Mouse (Mus musculus): ENCODE measurements around the gene Arhgap30. TPM values are rescaled to one million over a fixed set of nuclear protein-coding genes. Genes with fewer than 3 reads are reported as not detected.

Gene Arhgap30
- total RNA-seq, 4 experiments from 2014 or later: 1.7 to 3.0 (median 2.0) TPM

Other genes with a start within 250 kb of the Arhgap30 start
- 1,000 to 10,000 TPM; 1,259 to 1,304 (median 1,268) TPM for gene Sdhc, start 238.4 kb upstream of the Arhgap30 start, total RNA-seq (2022)
- gene Mpz, start 238.2 kb upstream of the Arhgap30 start, total RNA-seq (2022): under 1 TPM in 2 of 4 experiments, not detected in 2; 0.31 to 0.41 TPM
- gene Pcp4l1, start 192.7 kb upstream of the Arhgap30 start, total RNA-seq (2022): 100 to 1,000 TPM; 193 to 360 (median 253) TPM
- not detected for gene Nr1i3, start 175.0 kb upstream of the Arhgap30 start, total RNA-seq (2022)
- 100 to 1,000 TPM in 1 of 4 experiments, 10 to 100 TPM in 3; 94.3 to 111 (median 97.4) TPM for gene Tomm40l, start 166.4 kb upstream of the Arhgap30 start, total RNA-seq (2022)
- 1 to 10 TPM; 1.8 to 4.9 (median 1.9) TPM for gene Apoa2, start 163.9 kb upstream of the Arhgap30 start, total RNA-seq (2022)
- gene Fcer1g, start 154.6 kb upstream of the Arhgap30 start, total RNA-seq (2022): 10 to 100 TPM in 2 of 4 experiments, 1 to 10 TPM in 2; 8.2 to 14.4 (median 11.5) TPM
- under 1 TPM; 0.19 to 0.60 (median 0.25) TPM for gene Adamts4, start 138.5 kb upstream of the Arhgap30 start, total RNA-seq (2022)
- gene Ndufs2, start 137.6 kb upstream of the Arhgap30 start, total RNA-seq (2022): 1,000 to 10,000 TPM; 1,619 to 1,708 (median 1,672) TPM
- gene B4galt3, start 118.6 kb upstream of the Arhgap30 start, total RNA-seq (2022): 10 to 100 TPM; 15.4 to 20.8 (median 19.1) TPM
- gene Ppox, start 107.8 kb upstream of the Arhgap30 start, total RNA-seq (2022): 10 to 100 TPM; 11.9 to 16.6 (median 12.7) TPM
- gene Usp21, start 101.0 kb upstream of the Arhgap30 start, total RNA-seq (2022): 10 to 100 TPM; 18.9 to 21.1 (median 19.9) TPM
- gene Ufc1, start 93.9 kb upstream of the Arhgap30 start, total RNA-seq (2022): 10 to 100 TPM; 88.2 to 96.3 (median 90.7) TPM
- 10 to 100 TPM; 21.2 to 26.1 (median 21.9) TPM for gene Dedd, start 59.8 kb upstream of the Arhgap30 start, total RNA-seq (2022)
- gene Nit1, start 43.3 kb upstream of the Arhgap30 start, total RNA-seq (2022): 10 to 100 TPM; 26.9 to 36.8 (median 29.4) TPM
- 100 to 1,000 TPM in 1 of 4 experiments, 10 to 100 TPM in 3; 55.3 to 103 (median 78.2) TPM for gene Pfdn2, start 43.3 kb upstream of the Arhgap30 start, total RNA-seq (2022)
- under 1 TPM in 1 of 4 experiments, not detected in 3; 0.16 TPM for gene Klhdc9, start 28.2 kb upstream of the Arhgap30 start, total RNA-seq (2022)
- under 1 TPM in 3 of 4 experiments, not detected in 1; 0.11 to 0.38 (median 0.25) TPM for gene Nectin4, start 18.9 kb upstream of the Arhgap30 start, total RNA-seq (2022)
- gene Usf1, start 22.4 kb downstream of the Arhgap30 start, total RNA-seq (2022): 10 to 100 TPM; 43.0 to 48.4 (median 45.2) TPM
- gene Tstd1, start 29.9 kb downstream of the Arhgap30 start, total RNA-seq (2022): 1 to 10 TPM in 3 of 4 experiments, under 1 TPM in 1; 0.75 to 2.0 (median 1.3) TPM
- 10 to 100 TPM; 34.5 to 36.2 (median 35.6) TPM for gene F11r, start 48.6 kb downstream of the Arhgap30 start, total RNA-seq (2022)
- gene Alyref2, start 114.5 kb downstream of the Arhgap30 start, total RNA-seq (2022): 1 to 10 TPM; 1.8 to 2.8 (median 2.1) TPM
- not detected for gene Itln1, start 146.3 kb downstream of the Arhgap30 start, total RNA-seq (2022)
- 1 to 10 TPM in 1 of 4 experiments, under 1 TPM in 3; 0.09 to 1.3 (median 0.17) TPM for gene Cd244a, start 170.2 kb downstream of the Arhgap30 start, total RNA-seq (2022)
- gene Ly9, start 218.5 kb downstream of the Arhgap30 start, total RNA-seq (2022): under 1 TPM; 0.16 to 0.49 (median 0.31) TPM

Measured in heart, adult 8-10 months (tissue).